In the genomic region with DNA sequence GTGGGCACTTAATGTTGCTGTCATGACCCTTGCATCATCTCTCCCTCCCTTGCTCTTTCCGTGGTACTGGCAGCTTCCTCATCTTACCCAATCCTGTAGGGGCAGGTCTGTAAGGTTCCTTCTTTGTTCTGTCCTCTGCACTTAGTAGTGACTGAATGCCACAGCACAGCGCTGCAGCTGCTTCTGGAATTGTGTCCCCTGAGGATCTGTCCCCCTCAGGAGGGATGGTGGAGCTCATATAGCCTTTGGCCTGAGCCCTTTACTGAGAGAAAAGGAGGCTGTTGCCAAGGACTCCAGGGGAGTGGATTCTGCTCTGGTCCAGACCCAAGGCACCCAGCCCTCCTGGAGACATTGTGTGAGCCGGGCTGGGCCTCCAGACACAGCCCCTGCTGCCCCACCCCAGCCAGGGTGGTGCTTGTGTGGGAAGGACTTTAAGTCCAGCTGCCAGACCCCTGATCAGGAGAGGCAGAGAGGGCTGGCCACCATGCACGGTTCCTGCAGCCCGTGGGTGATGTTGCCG, we compare ENCODE assay signal across 10 mouse cellular contexts. TPM values are rescaled to one million over a fixed set of nuclear protein-coding genes. Genes with fewer than 3 reads are reported as not detected.
A peak's percentile ranks its signal among the peaks of the same experiment; 100 is the strongest.
DNase-seq lines count a peak whose midpoint lies in the region; ATAC-seq and TF ChIP-seq lines count a peak whose summit lies in the region.
"Had no signal": no experiment of that assay in that cellular context is flagged by ENCODE, and none has a peak within 500 bp of the region (broad histone marks: within the 10 kb centered on the region; RNA-seq: fewer than 3 reads in every experiment).

No protein-coding gene starts in this region.

- peaks cover 23% of the 10 kb centered on the region for H3K4me1 ChIP-seq in liver, embryonic 13.5 days (replicated peaks)
- H3K4me1 ChIP-seq in liver, embryonic 11.5 days (replicated peaks; ENCODE audit: control insufficient read depth, insufficient read depth, low read length) = peaks cover 16% of the 10 kb centered on the region
- H3K4me1 ChIP-seq in MEL (ENCODE audit: control insufficient read depth in 1 of 2, insufficient read depth in 2 of 2, low read length in 2 of 2) = peaks cover 7 to 32% of the 10 kb centered on the region in 2 experiments; a peak in 3 of 4 replicates
- H3K4me1 ChIP-seq in megakaryocyte, embryonic 14.5 days = peaks cover 49% of the 10 kb centered on the region

- no peak overlapping the region for H3K9ac ChIP-seq in liver, embryonic 13.5 days
- no peak overlapping the region for H3K9ac ChIP-seq in liver, embryonic 11.5 days (ENCODE audit: low read depth, low read length)
- H3K9ac ChIP-seq in MEL (ENCODE audit: control insufficient read depth, low read depth, low read length, poor library complexity, severe bottlenecking) = peak overlapping the region; percentile 20; the same call in 1 of the 2 replicates

- no peak for TF ChIP-seq POLR2A in MEL (IDR thresholded peaks at IDR 0.05; ENCODE audit: control insufficient read depth in 1 of 2, insufficient read depth in 1 of 2, low read depth in 1 of 2, low read length in 2 of 2, poor library complexity in 1 of 2)

- no peak for ATAC-seq in liver, embryonic 13.5 days (ENCODE audit: low read depth)
- no peak for ATAC-seq in liver, embryonic 11.5 days (replicated peaks; ENCODE audit: low FRiP score)

- H3K9me3 ChIP-seq in liver, embryonic 13.5 days (replicated peaks) = no peaks in the 10 kb centered on the region
- no peaks in the 10 kb centered on the region for H3K9me3 ChIP-seq in liver, embryonic 11.5 days (ENCODE audit: control insufficient read depth, low read length)
- no peaks in the 10 kb centered on the region for H3K9me3 ChIP-seq in MEL (replicated peaks; ENCODE audit: insufficient read depth, low read length)
- no peaks in the 10 kb centered on the region for H3K9me3 ChIP-seq in megakaryocyte, embryonic 14.5 days

- WGBS in liver, embryonic 13.5 days (ENCODE audit: insufficient replicate concordance) = 28% methylated on average over 6 of the region's 6 CpGs
- WGBS in liver, embryonic 11.5 days = 45% methylated on average over 6 of the region's 6 CpGs

- no peaks in the 10 kb centered on the region for H3K79me2 ChIP-seq in MEL (ENCODE audit: control insufficient read depth, insufficient read depth, low read length, poor library complexity)

- 0 out of 2 replicates have a peak overlapping the region, but pooled peaks have one; percentile 3 for H3K4me2 ChIP-seq in liver, embryonic 13.5 days
- no peak overlapping the region for H3K4me2 ChIP-seq in liver, embryonic 11.5 days

- peak overlapping the region; percentile 0; the same call in 1 of the 2 replicates for H3K27ac ChIP-seq in liver, embryonic 13.5 days
- H3K27ac ChIP-seq in liver, embryonic 11.5 days (ENCODE audit: low read depth, low read length) = no peak overlapping the region
- H3K27ac ChIP-seq in MEL (ENCODE audit: control insufficient read depth, low read depth, low read length) = peak overlapping the region; percentile 5; the same call in 1 of the 2 replicates

- H3K27me3 ChIP-seq in liver, embryonic 13.5 days = peaks cover 42% of the 10 kb centered on the region
- peaks cover 33% of the 10 kb centered on the region for H3K27me3 ChIP-seq in liver, embryonic 11.5 days (replicated peaks; ENCODE audit: control insufficient read depth, insufficient read depth, low read length)
- H3K27me3 ChIP-seq in MEL (ENCODE audit: control insufficient read depth in 1 of 2, insufficient read depth in 2 of 2, low read length in 2 of 2) = no peaks in the 10 kb centered on the region
- H3K27me3 ChIP-seq in megakaryocyte, embryonic 14.5 days (replicated peaks) = peaks cover 43% of the 10 kb centered on the region

- no peak overlapping the region for H3K4me3 ChIP-seq in liver, embryonic 13.5 days (replicated peaks)
- H3K4me3 ChIP-seq in liver, embryonic 11.5 days (ENCODE audit: low read depth, low read length) = no peak overlapping the region
- H3K4me3 ChIP-seq in MEL (ENCODE audit: control insufficient read depth in 1 of 2, insufficient read depth in 1 of 2, low read depth in 2 of 2, low read length in 2 of 2) = no peak overlapping the region; a peak in 1 of 4 replicates
- peak overlapping the region; percentile 31 for H3K4me3 ChIP-seq in megakaryocyte, embryonic 14.5 days (replicated peaks)
- H3K4me3 ChIP-seq: erythroblast, embryonic 14.5 days had no signal

- no peaks in the 10 kb centered on the region for H3K36me3 ChIP-seq in liver, embryonic 13.5 days
- no peaks in the 10 kb centered on the region for H3K36me3 ChIP-seq in liver, embryonic 11.5 days (ENCODE audit: control insufficient read depth, insufficient read depth, low read length)
- peaks cover 0 to 23% of the 10 kb centered on the region in 2 experiments; a peak in 2 of 4 replicates for H3K36me3 ChIP-seq in MEL (ENCODE audit: control insufficient read depth in 1 of 2, insufficient read depth in 2 of 2, low read length in 2 of 2)
- no peaks in the 10 kb centered on the region for H3K36me3 ChIP-seq in megakaryocyte, embryonic 14.5 days (replicated peaks; ENCODE audit: low read length)

- no peak for TF ChIP-seq EP300 in MEL (IDR thresholded peaks at IDR 0.05; ENCODE audit: low read depth in 1 of 2, low read length in 2 of 2)

- no peak for TF ChIP-seq RAD21 in MEL (IDR thresholded peaks at IDR 0.05; ENCODE audit: low read depth, low read length)

- no peak for DNase-seq in liver, embryonic 13.5 days
- DNase-seq in liver, embryonic 11.5 days (ENCODE audit: low spot score) = no peak
- DNase-seq in MEL (ENCODE audit: low read depth, low spot score) = peak; percentile 67
- DNase-seq in c-Kit-positive CD71-negative TER-119-negative erythroid progenitor cells, embryonic 14.5 days (ENCODE audit: low read depth) = peak; percentile 45
- DNase-seq in cerebellum, adult 9-11 months = no peak
- no peak for DNase-seq in lung, adult 18-20 months
- DNase-seq: kidney, adult 9 months; spleen, adult 18-20 months had no signal

- TF ChIP-seq CTCF in MEL (IDR thresholded peaks at IDR 0.05 in 2 of 3, conservative IDR thresholded peaks at IDR 0.05 in 1 of 3; ENCODE audit: control insufficient read depth in 1 of 3, insufficient read depth in 1 of 3, low read depth in 2 of 3, low read length in 3 of 3, poor library complexity in 1 of 3, severe bottlenecking in 1 of 3) = no peak

TF ChIP-seq in MEL, 35 proteins besides CTCF, POLR2A, EP300 and RAD21:
- TF ChIP-seq CHD1 (IDR thresholded peaks at IDR 0.05; ENCODE audit: low read depth, low read length) = no peak
- TF ChIP-seq TCF12 (IDR thresholded peaks at IDR 0.05; ENCODE audit: low read depth, low read length) = no peak
- peak; percentile 19; the same call in 1 of the 2 replicates for TF ChIP-seq ELF1 (IDR thresholded peaks at IDR 0.05; ENCODE audit: low read depth, low read length)

RNA-seq across cellular contexts. Expression of gene Pi16, which starts 1.3 kb away (rescaled TPM):
- polyA plus RNA-seq in liver, embryonic 13.5 days (2015; fragmentation: Nextera tagmentation; extraction: Ambion mirVana) = 0.30 and 0.32 TPM in 2 replicates
- polyA plus RNA-seq in liver, embryonic 11.5 days (2014; fragmentation: Nextera tagmentation; extraction: Ambion mirVana) = 0.32 and 0.51 TPM in 2 replicates
- total RNA-seq in MEL (2012; rRNA removed) = 0.08 and 0.16 TPM in 2 replicates
- polyA plus RNA-seq in MEL (2012; ENCODE audit: insufficient read depth in 1 of 2, insufficient read length in 2 of 2, low read depth in 1 of 2, low replicate concordance in 2 of 2, missing spikeins in 1 of 2) = under 1 TPM in 1 of 2 experiments, not detected in 1; 0.42 TPM
- polyA plus RNA-seq in megakaryocyte, embryonic 14.5 days (2012; ENCODE audit: insufficient read depth, low replicate concordance) = 1.6 and 4.7 TPM in 2 replicates

RNA-seq across cellular contexts. Expression of gene Mtch1, which starts 28.9 kb away (rescaled TPM):
- polyA plus RNA-seq in liver, embryonic 13.5 days (2015; fragmentation: Nextera tagmentation; extraction: Ambion mirVana) = 55.2 and 64.0 TPM in 2 replicates
- polyA plus RNA-seq in liver, embryonic 11.5 days (2014; fragmentation: Nextera tagmentation; extraction: Ambion mirVana) = 147 and 149 TPM in 2 replicates
- total RNA-seq in MEL (2012; rRNA removed) = 119 and 143 TPM in 2 replicates
- 100 to 1,000 TPM; 147 to 233 TPM for polyA plus RNA-seq in MEL (2012; ENCODE audit: insufficient read depth in 1 of 2, insufficient read length in 2 of 2, low read depth in 1 of 2, low replicate concordance in 2 of 2, missing spikeins in 1 of 2)
- 140 and 280 TPM in 2 replicates for polyA plus RNA-seq in megakaryocyte, embryonic 14.5 days (2012; ENCODE audit: insufficient read depth, low replicate concordance)

RNA-seq across cellular contexts. Expression of gene Fgd2, which starts 41.9 kb away (rescaled TPM):
- 4.5 and 5.0 TPM in 2 replicates for polyA plus RNA-seq in liver, embryonic 13.5 days (2015; fragmentation: Nextera tagmentation; extraction: Ambion mirVana)
- 6.0 and 6.7 TPM in 2 replicates for polyA plus RNA-seq in liver, embryonic 11.5 days (2014; fragmentation: Nextera tagmentation; extraction: Ambion mirVana)
- total RNA-seq in MEL (2012; rRNA removed) = 0.07 and 0.23 TPM in 2 replicates
- under 1 TPM in 1 of 2 experiments, not detected in 1; 0.39 TPM for polyA plus RNA-seq in MEL (2012; ENCODE audit: insufficient read depth in 1 of 2, insufficient read length in 2 of 2, low read depth in 1 of 2, low replicate concordance in 2 of 2, missing spikeins in 1 of 2)
- polyA plus RNA-seq in megakaryocyte, embryonic 14.5 days (2012; ENCODE audit: insufficient read depth, low replicate concordance) = 4.3 and 23.7 TPM in 2 replicates

RNA-seq across cellular contexts. Expression of gene BC004004, which starts 50.2 kb away (rescaled TPM):
- 54.2 and 55.3 TPM in 2 replicates for polyA plus RNA-seq in liver, embryonic 13.5 days (2015; fragmentation: Nextera tagmentation; extraction: Ambion mirVana)
- 70.9 and 72.7 TPM in 2 replicates for polyA plus RNA-seq in liver, embryonic 11.5 days (2014; fragmentation: Nextera tagmentation; extraction: Ambion mirVana)
- 80.7 and 86.3 TPM in 2 replicates for total RNA-seq in MEL (2012; rRNA removed)
- 10 to 100 TPM in 1 of 2 experiments, not detected in 1; 81.8 TPM for polyA plus RNA-seq in MEL (2012; ENCODE audit: insufficient read depth in 1 of 2, insufficient read length in 2 of 2, low read depth in 1 of 2, low replicate concordance in 2 of 2, missing spikeins in 1 of 2)
- polyA plus RNA-seq in megakaryocyte, embryonic 14.5 days (2012; ENCODE audit: insufficient read depth, low replicate concordance) = 20.3 and 30.8 TPM in 2 replicates

RNA-seq across cellular contexts. Expression of gene Ppil1, which starts 54.8 kb away (rescaled TPM):
- 117 and 120 TPM in 2 replicates for polyA plus RNA-seq in liver, embryonic 13.5 days (2015; fragmentation: Nextera tagmentation; extraction: Ambion mirVana)
- polyA plus RNA-seq in liver, embryonic 11.5 days (2014; fragmentation: Nextera tagmentation; extraction: Ambion mirVana) = 200 and 201 TPM in 2 replicates
- 118 and 122 TPM in 2 replicates for total RNA-seq in MEL (2012; rRNA removed)
- polyA plus RNA-seq in MEL (2012; ENCODE audit: insufficient read depth in 1 of 2, insufficient read length in 2 of 2, low read depth in 1 of 2, low replicate concordance in 2 of 2, missing spikeins in 1 of 2) = 100 to 1,000 TPM; 115 to 135 TPM
- 21.6 and 33.2 TPM in 2 replicates for polyA plus RNA-seq in megakaryocyte, embryonic 14.5 days (2012; ENCODE audit: insufficient read depth, low replicate concordance)

Comparison
In these comparisons a context has a peak if more than half of its experiments do, and no peak if none do; other contexts are left out.
1. DNase-seq: peak in MEL (single experiment) and c-Kit-positive CD71-negative TER-119-negative erythroid progenitor cells, embryonic 14.5 days (single experiment); none in liver, embryonic 13.5 days (single experiment), liver, embryonic 11.5 days (single experiment), cerebellum, adult 9-11 months (single experiment) and lung, adult 18-20 months (0 of 2).